Mouse (Mus musculus) intestine, postnatal 0 days (tissue): ENCODE measurements at regions not wholly inside any gene's neighbourhood (a gene's known extent, or its start where the extent isn't known, plus 50 kb on each side); places are given as distances from the start of the nearest gene placed in this dataset.
A peak's percentile ranks its signal among the peaks of the same experiment; 100 is the strongest.

Experiments
- ATAC-seq: fragments of 200-750 bp; cut with Nextera tagmentation; 2 replicates; pipeline ENCODE4 v1.8.0; 2017; ENCODE audit warnings: mild to moderate bottlenecking, moderate TSS enrichment, moderate library complexity
- H3K27ac ChIP-seq: fragments of 300-500 bp; sonication (generic); 2 replicates; pipeline ENCODE4 v1.5.1; 2014; ENCODE audit warnings: mild to moderate bottlenecking, low read depth, low read length, moderate library complexity
- H3K27me3 ChIP-seq: fragments of 300-500 bp; sonication (generic); replicated peaks from 2 replicates; pipeline ENCODE4 v1.6.1; 2014; ENCODE audit warnings: low read length, mixed read lengths; ENCODE audit not compliant: control insufficient read depth, insufficient read depth
- H3K36me3 ChIP-seq: fragments of 300-500 bp; sonication (generic); 2 replicates; pipeline ENCODE4 v1.6.1; 2014; ENCODE audit warnings: mild to moderate bottlenecking, moderate library complexity; ENCODE audit not compliant: control insufficient read depth, insufficient read depth
- H3K4me1 ChIP-seq: fragments of 300-500 bp; sonication (generic); replicated peaks from 2 replicates; pipeline ENCODE4 v1.6.1; 2014; ENCODE audit warnings: antibody characterized with exemption, low read length, mixed read lengths; ENCODE audit not compliant: control insufficient read depth, insufficient read depth
- H3K4me2 ChIP-seq: fragments of 300-500 bp; sonication (generic); replicated peaks from 2 replicates; pipeline ENCODE4 v1.6.1; 2014; ENCODE audit warnings: low read depth, mild to moderate bottlenecking, moderate library complexity
- H3K4me3 ChIP-seq: fragments of 300-500 bp; sonication (generic); 2 replicates; pipeline ENCODE4 v1.5.1; 2014; ENCODE audit warnings: low read depth, low read length
- H3K9ac ChIP-seq: fragments of 300-500 bp; sonication (generic); 2 replicates; pipeline ENCODE4 v1.6.1; 2014; ENCODE audit warnings: mild to moderate bottlenecking, low read depth, low read length
- H3K9me3 ChIP-seq: fragments of 300-500 bp; sonication (generic); 2 replicates; pipeline ENCODE4 v1.6.1; 2016; ENCODE audit warnings: mixed run types; ENCODE audit not compliant: control insufficient read depth
- CTCF ChIP-seq: sonication (generic); IDR thresholded peaks from 2 replicates; pipeline ENCODE4 v1.5.1; 2016; ENCODE audit warnings: low read depth, mild to moderate bottlenecking, control low read depth, antibody characterized with exemption, moderate library complexity
- WGBS: fragments of 180-500 bp; shearing (Covaris S2); extraction: QIAGEN DNeasy Blood & Tissue Kit; methylation state at CpG from one replicate; pipeline ENCODE4 v1.1.7; 2014; 5-methylcytosine and 5-hydroxymethylcytosine counted together

GRCm38 (mm10) chr7:37213751-37214181 lies 515.8 kb downstream of the Tshz3 start:
- Histone ChIP-seq H3K4me1 (peaks cover 6% of the 10 kb centered on the region; the same call in 1 of the 2 replicates), H3K27me3 (no peaks in the 10 kb centered on the region), H3K9ac (no peak overlapping the region), H3K27ac (peak overlapping the region; percentile 41; the same call in 1 of the 2 replicates), H3K4me2 (0 out of 2 replicates have a peak overlapping the region, but pooled peaks have one; percentile 24), H3K4me3 (no peak overlapping the region), H3K9me3 (no peaks in the 10 kb centered on the region), H3K36me3 (no peaks in the 10 kb centered on the region)
- no peak for ATAC-seq
- 31% methylated on average over 3 of the region's 3 CpGs for WGBS
- TF ChIP-seq CTCF, result no peak

GRCm38 (mm10) chr7:37215498-37215897 lies 517.6 kb downstream of the Tshz3 start:
- Histone ChIP-seq H3K4me2 (no peak overlapping the region), H3K27me3 (no peaks in the 10 kb centered on the region), H3K4me3 (no peak overlapping the region), H3K4me1 (peaks cover 6% of the 10 kb centered on the region; the same call in 1 of the 2 replicates), H3K9me3 (no peaks in the 10 kb centered on the region), H3K36me3 (no peaks in the 10 kb centered on the region), H3K27ac (peak overlapping the region; percentile 68), H3K9ac (no peak overlapping the region)
- ATAC-seq, result peak; percentile 93
- TF ChIP-seq CTCF, result no peak
- 45% methylated on average over 6 of the region's 6 CpGs for WGBS

- H3K4me3 ChIP-seq, result no peak overlapping the region
- no peaks in the 10 kb centered on the region for H3K36me3 ChIP-seq
- H3K27me3 ChIP-seq, result no peaks in the 10 kb centered on the region
- H3K4me2 ChIP-seq, result no peak overlapping the region
- TF ChIP-seq CTCF, result peak; percentile 51
- WGBS, result 72% methylated on average over 5 of the region's 5 CpGs
- ATAC-seq, result peak; percentile 70
- H3K4me1 ChIP-seq, result no peaks in the 10 kb centered on the region
- no peaks in the 10 kb centered on the region for H3K9me3 ChIP-seq
- H3K27ac ChIP-seq, result no peak overlapping the region; the same call in none of the 2 replicates
- H3K9ac ChIP-seq, result no peak overlapping the region
Measured at GRCm38 (mm10) chr7:37220476-37220875, 522.6 kb downstream of the Tshz3 start.

- no peaks in the 10 kb centered on the region for H3K9me3 ChIP-seq
- no peak overlapping the region for H3K4me3 ChIP-seq
- WGBS, result 56% methylated on average over 3 of the region's 3 CpGs
Measured at GRCm38 (mm10) chr7:37226423-37226822, 528.5 kb downstream of the Tshz3 start.

GRCm38 (mm10) chr7:37230641-37231347 lies 532.9 kb downstream of the Tshz3 start:
- no peaks in the 10 kb centered on the region for H3K27me3 ChIP-seq
- H3K4me1 ChIP-seq, result no peaks in the 10 kb centered on the region
- peak overlapping the region; percentile 77 for H3K27ac ChIP-seq
- peak; percentile 87 for ATAC-seq
- 0 out of 2 replicates have a peak overlapping the region, but pooled peaks have one; percentile 13 for H3K4me2 ChIP-seq
- no peaks in the 10 kb centered on the region for H3K9me3 ChIP-seq
- 42% methylated on average over 6 of the region's 6 CpGs for WGBS
- no peak overlapping the region for H3K4me3 ChIP-seq
- TF ChIP-seq CTCF, result no peak
- no peak overlapping the region for H3K9ac ChIP-seq
- H3K36me3 ChIP-seq, result no peaks in the 10 kb centered on the region

More at GRCm38 (mm10) chr7:37226423-37226822, 528.5 kb downstream of the Tshz3 start:
- Histone ChIP-seq H3K4me2 (no peak overlapping the region), H3K36me3 (no peaks in the 10 kb centered on the region), H3K9ac (no peak overlapping the region), H3K27ac (no peak overlapping the region), H3K4me1 (no peaks in the 10 kb centered on the region), H3K27me3 (no peaks in the 10 kb centered on the region)
- no peak for TF ChIP-seq CTCF
- ATAC-seq, result 0 out of 2 replicates have a peak, but pooled peaks have one; percentile 14

- Histone ChIP-seq H3K4me2 (no peak overlapping the region), H3K4me1 (no peaks in the 10 kb centered on the region), H3K27ac (no peak overlapping the region), H3K36me3 (no peaks in the 10 kb centered on the region), H3K4me3 (no peak overlapping the region), H3K9ac (no peak overlapping the region), H3K9me3 (no peaks in the 10 kb centered on the region), H3K27me3 (no peaks in the 10 kb centered on the region)
- TF ChIP-seq CTCF, result peak; percentile 58
- ATAC-seq, result no peak
- WGBS, result 74% methylated on average over 6 of the region's 6 CpGs
Measured at GRCm38 (mm10) chr7:37240832-37241231, 532.6 kb downstream of the Zfp536 start.
